Comparison of ENCODE assay signal across 8 mouse cellular contexts in genomic region chr2:109890597-109890996, GRCm38 (mm10). TPM values are rescaled to one million over a fixed set of nuclear protein-coding genes. Genes with fewer than 3 reads are reported as not detected.
DNase-seq lines count a peak whose midpoint lies in the region; ATAC-seq and TF ChIP-seq lines count a peak whose summit lies in the region.

Gene Lin7c (plus strand): TSS chr2:109890853.

- H3K9ac ChIP-seq in embryonic facial prominence, embryonic 15.5 days: peak within 1 kb of the TSS; percentile 84
- peak within 1 kb of the TSS; percentile 92 for H3K9ac ChIP-seq in limb, embryonic 14.5 days (ENCODE audit: low read depth, low read length, severe bottlenecking)
- peak within 1 kb of the TSS; percentile 96 for H3K9ac ChIP-seq in midbrain, embryonic 16.5 days (ENCODE audit: low read depth, low read length)

- peak; percentile 93 to 94 for DNase-seq in B cell, adult 2 months
- DNase-seq in heart, adult 9 months (ENCODE audit: low spot score in 2 of 2): peak; percentile 94
- peak; percentile 95 for DNase-seq in kidney, adult 9 months
- DNase-seq in limb, embryonic 14.5 days (ENCODE audit: low spot score): peak; percentile 95
- peak; percentile 83 to 90 for DNase-seq in spleen, adult 2 months (ENCODE audit: low read depth in 1 of 2, low spot score in 2 of 2)

- H3K4me1 ChIP-seq in bone marrow macrophage, adult 2 months (ENCODE audit: control insufficient read depth, insufficient read depth, low read length): peaks cover 19% of the 10 kb centered on the region
- H3K4me1 ChIP-seq in embryonic facial prominence, embryonic 15.5 days: peaks cover 16% of the 10 kb centered on the region; the same call in 1 of the 2 replicates
- peaks cover 10% of the 10 kb centered on the region for H3K4me1 ChIP-seq in limb, embryonic 14.5 days (ENCODE audit: control insufficient read depth, insufficient read depth, low read length)
- H3K4me1 ChIP-seq in midbrain, embryonic 16.5 days (ENCODE audit: control insufficient read depth, insufficient read depth, low read length): peaks cover 16% of the 10 kb centered on the region
- H3K4me1 ChIP-seq in spleen, adult 2 months (ENCODE audit: control insufficient read depth, insufficient read depth, insufficient read length): no peaks in the 10 kb centered on the region

- ATAC-seq in embryonic facial prominence, embryonic 15.5 days (ENCODE audit: insufficient number of reproducible peaks, low FRiP score, low TSS enrichment, low read depth): peak; percentile 99
- ATAC-seq in limb, embryonic 14.5 days (ENCODE audit: low FRiP score, low read depth): peak; percentile 100
- ATAC-seq in midbrain, embryonic 16.5 days: peak; percentile 100

- peak within 1 kb of the TSS; percentile 85 for H3K4me3 ChIP-seq in bone marrow macrophage, adult 2 months (ENCODE audit: insufficient read depth, low read length)
- peak within 1 kb of the TSS; percentile 67 for H3K4me3 ChIP-seq in embryonic facial prominence, embryonic 15.5 days (replicated peaks)
- peak within 1 kb of the TSS; percentile 93 for H3K4me3 ChIP-seq in limb, embryonic 14.5 days (replicated peaks; ENCODE audit: low read length)
- peak within 1 kb of the TSS; percentile 81 for H3K4me3 ChIP-seq in midbrain, embryonic 16.5 days (ENCODE audit: low read depth, low read length)
- peak within 1 kb of the TSS; percentile 98 for H3K4me3 ChIP-seq in spleen, adult 2 months (ENCODE audit: extremely low read depth, insufficient read depth, insufficient read length)

- H3K4me2 ChIP-seq in embryonic facial prominence, embryonic 15.5 days (replicated peaks): peak within 1 kb of the TSS; percentile 49
- peak within 1 kb of the TSS; percentile 72 for H3K4me2 ChIP-seq in limb, embryonic 14.5 days (replicated peaks; ENCODE audit: low read depth, low read length, severe bottlenecking)
- H3K4me2 ChIP-seq in midbrain, embryonic 16.5 days (ENCODE audit: low read length): peak within 1 kb of the TSS; percentile 92

- H3K27ac ChIP-seq in bone marrow macrophage, adult 2 months (ENCODE audit: insufficient read depth, low read depth, low read length): peak within 1 kb of the TSS; percentile 16
- H3K27ac ChIP-seq in embryonic facial prominence, embryonic 15.5 days (replicated peaks): peak within 1 kb of the TSS; percentile 83
- H3K27ac ChIP-seq in limb, embryonic 14.5 days (replicated peaks; ENCODE audit: low read depth, low read length): peak within 1 kb of the TSS; percentile 93
- H3K27ac ChIP-seq in midbrain, embryonic 16.5 days (ENCODE audit: low read length): peak within 1 kb of the TSS; percentile 92
- peak within 1 kb of the TSS; percentile 68 for H3K27ac ChIP-seq in spleen, adult 2 months (ENCODE audit: insufficient read depth, low read length)

- no peak for TF ChIP-seq CTCF in bone marrow macrophage, adult 2 months (IDR thresholded peaks at IDR 0.05; ENCODE audit: low read depth, low read length)
- TF ChIP-seq CTCF in spleen, adult 2 months (IDR thresholded peaks at IDR 0.05; ENCODE audit: extremely low read depth, insufficient read depth, insufficient read length, insufficient replicate concordance): no peak

- under 1% methylated on average over 40 of the region's 42 CpGs for WGBS in embryonic facial prominence, embryonic 15.5 days
- WGBS in limb, embryonic 14.5 days: 1% methylated on average over 34 of the region's 42 CpGs
- WGBS in midbrain, embryonic 16.5 days: 2% methylated on average over 36 of the region's 42 CpGs
- WGBS in spleen, adult 2 months: under 1% methylated on average over 42 of the region's 42 CpGs

- no peak for TF ChIP-seq POLR2A in bone marrow macrophage, adult 2 months (IDR thresholded peaks at IDR 0.05; ENCODE audit: borderline replicate concordance, low read depth, low read length)
- peak; percentile 85; the same call in 1 of the 2 replicates for TF ChIP-seq POLR2A in limb, embryonic 14.5 days (IDR thresholded peaks at IDR 0.05; ENCODE audit: borderline replicate concordance, extremely low read depth, insufficient read depth, insufficient read length)
- TF ChIP-seq POLR2A in spleen, adult 2 months (IDR thresholded peaks at IDR 0.05; ENCODE audit: low read depth, low read length): peak; percentile 75; the same call in 1 of the 2 replicates

- H3K9me3 ChIP-seq in embryonic facial prominence, embryonic 15.5 days (replicated peaks): no peaks in the 10 kb centered on the region
- no peaks in the 10 kb centered on the region for H3K9me3 ChIP-seq in limb, embryonic 14.5 days (ENCODE audit: control insufficient read depth, low read length)
- no peaks in the 10 kb centered on the region for H3K9me3 ChIP-seq in midbrain, embryonic 16.5 days (replicated peaks; ENCODE audit: control insufficient read depth, low read length, poor library complexity, severe bottlenecking)

- H3K36me3 ChIP-seq in embryonic facial prominence, embryonic 15.5 days: peaks cover 14% of the 10 kb centered on the region
- peaks cover 14% of the 10 kb centered on the region for H3K36me3 ChIP-seq in limb, embryonic 14.5 days (ENCODE audit: control insufficient read depth, insufficient read depth, low read length)
- peaks cover 8% of the 10 kb centered on the region for H3K36me3 ChIP-seq in midbrain, embryonic 16.5 days (ENCODE audit: control insufficient read depth, insufficient read depth, low read length)
- H3K36me3 ChIP-seq in spleen, adult 2 months (ENCODE audit: control insufficient read depth, insufficient read depth, low read length): peaks cover 7% of the 10 kb centered on the region

- H3K27me3 ChIP-seq in embryonic facial prominence, embryonic 15.5 days: no peaks in the 10 kb centered on the region
- no peaks in the 10 kb centered on the region for H3K27me3 ChIP-seq in limb, embryonic 14.5 days (ENCODE audit: control insufficient read depth, insufficient read depth, low read length)
- no peaks in the 10 kb centered on the region; the same call in 1 of the 2 replicates for H3K27me3 ChIP-seq in midbrain, embryonic 16.5 days (ENCODE audit: control insufficient read depth, insufficient read depth, low read depth, low read length)
- no peaks in the 10 kb centered on the region for H3K27me3 ChIP-seq in spleen, adult 2 months (ENCODE audit: control insufficient read depth, insufficient read depth, low read length)

RNA-seq across cellular contexts. Expression of gene Lin7c, which starts in this region (rescaled TPM):
- 52.3 and 57.9 TPM in 2 replicates for polyA plus RNA-seq in bone marrow macrophage, adult 2 months (2012; ENCODE audit: insufficient read depth, insufficient read length, missing spikeins)
- polyA plus RNA-seq in embryonic facial prominence, embryonic 15.5 days (2015; fragmentation: Nextera tagmentation; extraction: Ambion mirVana): 57.4 and 64.4 TPM in 2 replicates
- polyA plus RNA-seq in limb, embryonic 14.5 days (2012; rRNA removed): 19.5 and 20.5 TPM in 2 replicates
- polyA plus RNA-seq in limb, embryonic 14.5 days (2014; fragmentation: Nextera tagmentation; extraction: Ambion mirVana): 53.4 and 55.4 TPM in 2 replicates
- 256 and 261 TPM in 2 replicates for polyA plus RNA-seq in midbrain, embryonic 16.5 days (2015; fragmentation: Nextera tagmentation; extraction: Ambion mirVana)
- 2.9 and 3.3 TPM in 2 replicates for polyA plus RNA-seq in spleen, adult 2 months (2012; rRNA removed)

Comparison
In these comparisons a context has a peak if more than half of its experiments do, and no peak if none do; other contexts are left out.
1. Peak in every context shown above with its lines: DNase-seq, ATAC-seq, H3K4me3 ChIP-seq and H3K27ac ChIP-seq.
2. H3K27ac ChIP-seq: peak in every context shown above with its lines; median percentile 93 in limb, embryonic 14.5 days; 92 in midbrain, embryonic 16.5 days; 83 in embryonic facial prominence, embryonic 15.5 days; 68 in spleen, adult 2 months; 16 in bone marrow macrophage, adult 2 months.